Mouse (Mus musculus): Measurements from ENCODE around the gene Grm4. TPM values are rescaled to one million over a fixed set of nuclear protein-coding genes. Genes with fewer than 3 reads are reported as not detected.

Gene Grm4
- total and polyA plus RNA-seq, 2 experiments: not detected

DNA sequence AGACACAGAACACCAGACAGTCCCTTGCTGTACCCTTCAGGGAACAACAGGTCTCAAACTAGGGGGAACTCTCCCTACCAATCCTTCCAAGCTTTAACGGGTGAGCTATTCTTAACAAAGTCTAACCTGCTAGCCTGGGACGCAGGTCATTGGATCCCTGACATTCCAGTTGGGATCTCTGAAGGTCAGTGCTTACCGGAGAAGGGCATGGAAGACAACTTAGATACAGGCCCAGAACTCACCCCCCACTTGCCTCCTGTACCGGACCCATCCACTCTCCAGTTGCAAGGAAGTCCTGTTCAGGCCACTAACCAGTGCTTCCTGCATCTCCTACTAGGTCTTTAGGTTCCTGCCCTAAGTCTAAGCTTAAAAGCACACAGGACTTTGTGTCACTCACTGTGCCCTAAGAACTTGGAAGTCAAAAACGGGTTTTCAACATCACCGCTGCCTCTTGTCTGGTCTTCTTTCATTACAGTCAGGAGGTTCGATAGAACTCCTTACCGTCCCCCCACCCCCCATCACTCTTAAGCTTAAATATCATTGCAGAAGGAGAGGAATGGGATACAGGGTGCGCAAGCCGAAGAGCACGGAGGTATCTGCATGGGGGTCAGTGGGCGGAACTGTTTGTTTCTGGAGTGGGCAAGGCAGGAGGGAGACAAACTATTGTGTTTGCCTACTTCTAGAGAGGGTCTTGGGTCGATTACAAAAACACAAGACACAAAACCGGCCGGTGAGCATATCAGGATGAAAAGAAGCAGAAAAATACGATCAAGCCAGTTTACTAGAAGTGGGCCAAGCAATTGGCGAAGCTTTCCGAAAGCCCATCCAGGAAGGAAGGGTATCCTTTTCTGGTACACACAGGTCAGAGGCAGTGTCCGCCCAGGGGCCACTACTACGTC is 33.1 kb upstream of the Grm4 start:
- Histone ChIP-seq H3K4me1 (ENCODE audit: control insufficient read depth, insufficient read depth, low read length) (peaks cover 5% of the 10 kb centered on the region), H3K36me3 (ENCODE audit: control insufficient read depth, insufficient read depth, low read length) (no peaks in the 10 kb centered on the region), H3K4me3 (ENCODE audit: insufficient read depth, low read depth, low read length) (no peak overlapping the region), H3K27ac (replicated peaks; ENCODE audit: insufficient read depth, low read depth, low read length) (no peak overlapping the region), H3K9ac (ENCODE audit: low read depth, low read length) (no peak overlapping the region), H3K27me3 (ENCODE audit: control insufficient read depth, insufficient read depth, low read length) (no peaks in the 10 kb centered on the region), H3K79me2 (ENCODE audit: control insufficient read depth, insufficient read depth, low read length) (0 out of 2 replicates have a peak, but pooled peaks cover 6% of the 10 kb centered on the region)
- no peak for TF ChIP-seq POLR2A (IDR thresholded peaks at IDR 0.05; ENCODE audit: extremely low read depth, insufficient read depth, low read length)
- no peak for TF ChIP-seq CTCF (IDR thresholded peaks at IDR 0.05; ENCODE audit: low read depth, low read length)
- 85% methylated on average over 20 of the region's 20 CpGs for WGBS
- DNase-seq (ENCODE audit: extremely low read depth, low read depth, low spot score): peak; percentile 24

DNA sequence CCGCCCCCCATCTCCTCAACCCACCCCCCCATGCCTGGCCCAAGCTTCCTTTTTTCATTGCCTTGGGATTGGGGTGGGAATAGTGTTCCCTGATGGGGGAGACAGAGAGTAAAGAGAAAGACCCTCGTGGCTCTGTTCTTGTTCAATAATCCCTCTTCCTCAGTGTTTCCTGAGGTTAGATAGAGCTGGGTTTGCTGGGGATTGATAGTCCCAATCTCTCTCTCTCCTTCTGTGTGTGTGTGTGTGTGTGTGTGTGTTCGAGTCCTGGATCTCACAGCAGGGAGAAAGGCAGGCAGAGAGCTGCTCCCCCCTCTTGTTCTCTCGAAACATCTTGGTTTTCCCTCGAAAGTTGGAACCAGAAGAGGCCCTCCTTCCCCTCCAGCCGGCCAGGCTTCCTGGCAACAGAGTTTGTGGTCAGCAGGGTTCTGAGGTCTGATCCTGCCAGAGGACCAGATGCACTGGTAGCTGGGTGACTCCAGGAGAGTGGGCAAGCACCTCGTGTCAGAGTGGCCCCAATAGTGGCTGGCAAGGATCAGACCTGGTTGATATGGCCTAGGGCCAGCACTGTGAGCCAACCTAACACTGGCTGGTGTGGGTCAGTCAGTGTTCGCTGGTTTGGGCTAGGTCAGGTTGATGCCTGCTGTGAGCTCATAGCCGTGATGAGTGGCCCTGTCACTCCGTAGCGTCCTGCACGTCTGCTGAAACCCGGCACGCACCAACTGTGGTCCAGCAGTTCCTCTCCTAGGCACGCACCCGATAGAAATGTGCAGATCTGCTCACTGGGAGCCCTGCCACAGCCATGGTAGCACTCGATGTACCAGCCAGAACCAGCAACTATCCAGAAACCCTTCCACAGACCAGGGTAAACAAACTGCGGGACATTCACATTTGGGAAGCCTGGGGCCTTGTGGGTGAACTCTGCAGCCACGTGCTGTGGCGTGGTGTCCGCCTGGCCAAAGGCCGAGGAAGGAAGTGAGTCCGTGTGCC is 31.3 kb upstream of the Grm4 start:
- TF ChIP-seq POLR2A (IDR thresholded peaks at IDR 0.05; ENCODE audit: extremely low read depth, insufficient read depth, low read length) (no peak), CTCF (IDR thresholded peaks at IDR 0.05; ENCODE audit: low read depth, low read length) (no peak)
- Histone ChIP-seq H3K9ac (ENCODE audit: low read depth, low read length) (no peak overlapping the region), H3K36me3 (ENCODE audit: control insufficient read depth, insufficient read depth, low read length) (no peaks in the 10 kb centered on the region), H3K4me1 (ENCODE audit: control insufficient read depth, insufficient read depth, low read length) (peaks cover 9% of the 10 kb centered on the region), H3K27me3 (ENCODE audit: control insufficient read depth, insufficient read depth, low read length) (no peaks in the 10 kb centered on the region), H3K27ac (replicated peaks; ENCODE audit: insufficient read depth, low read depth, low read length) (peak overlapping the region; percentile 14), H3K4me3 (ENCODE audit: insufficient read depth, low read depth, low read length) (no peak overlapping the region), H3K79me2 (ENCODE audit: control insufficient read depth, insufficient read depth, low read length) (0 out of 2 replicates have a peak, but pooled peaks cover 4% of the 10 kb centered on the region)
- WGBS: 24% methylated on average over 23 of the region's 23 CpGs
- DNase-seq (ENCODE audit: extremely low read depth, low read depth, low spot score): peak; percentile 97

DNA sequence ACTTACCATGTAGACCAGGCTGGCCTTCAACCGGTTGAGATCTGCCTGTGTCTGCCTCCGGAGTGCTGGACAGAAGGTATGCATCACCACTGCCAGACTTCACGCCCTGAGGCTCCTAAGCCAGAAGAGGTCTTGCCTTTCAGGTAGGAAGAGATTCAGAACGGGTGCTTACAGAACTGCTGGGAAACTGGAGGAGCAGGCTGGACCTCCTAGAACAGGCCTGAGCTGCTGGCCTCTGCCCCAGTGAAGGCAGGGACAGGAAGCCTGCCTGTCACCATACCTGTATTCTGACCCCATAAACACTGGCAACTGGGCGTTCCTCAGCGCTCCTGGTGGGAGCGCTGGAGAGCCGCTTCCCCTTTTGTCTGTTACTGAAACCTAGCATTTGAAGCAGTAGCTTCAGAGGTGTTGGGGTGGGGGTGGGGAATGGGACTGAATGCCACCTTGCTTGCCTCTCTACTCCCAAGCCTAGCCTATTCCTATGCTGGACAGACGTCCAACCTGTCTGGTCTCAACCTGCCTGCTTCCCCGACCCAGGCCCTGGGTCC is 30.3 kb upstream of the Grm4 start:
- Histone ChIP-seq H3K27me3 (ENCODE audit: control insufficient read depth, insufficient read depth, low read length) (no peaks in the 10 kb centered on the region), H3K4me3 (ENCODE audit: insufficient read depth, low read depth, low read length) (no peak overlapping the region), H3K4me1 (ENCODE audit: control insufficient read depth, insufficient read depth, low read length) (peaks cover 10% of the 10 kb centered on the region), H3K79me2 (ENCODE audit: control insufficient read depth, insufficient read depth, low read length) (no peaks in the 10 kb centered on the region), H3K27ac (replicated peaks; ENCODE audit: insufficient read depth, low read depth, low read length) (no peak overlapping the region), H3K36me3 (ENCODE audit: control insufficient read depth, insufficient read depth, low read length) (no peaks in the 10 kb centered on the region), H3K9ac (ENCODE audit: low read depth, low read length) (no peak overlapping the region)
- TF ChIP-seq POLR2A (IDR thresholded peaks at IDR 0.05; ENCODE audit: extremely low read depth, insufficient read depth, low read length) (no peak), CTCF (IDR thresholded peaks at IDR 0.05; ENCODE audit: low read depth, low read length) (no peak)
- no peak for DNase-seq (ENCODE audit: extremely low read depth, low read depth, low spot score)
- WGBS: 90% methylated on average over 10 of the region's 10 CpGs

DNA sequence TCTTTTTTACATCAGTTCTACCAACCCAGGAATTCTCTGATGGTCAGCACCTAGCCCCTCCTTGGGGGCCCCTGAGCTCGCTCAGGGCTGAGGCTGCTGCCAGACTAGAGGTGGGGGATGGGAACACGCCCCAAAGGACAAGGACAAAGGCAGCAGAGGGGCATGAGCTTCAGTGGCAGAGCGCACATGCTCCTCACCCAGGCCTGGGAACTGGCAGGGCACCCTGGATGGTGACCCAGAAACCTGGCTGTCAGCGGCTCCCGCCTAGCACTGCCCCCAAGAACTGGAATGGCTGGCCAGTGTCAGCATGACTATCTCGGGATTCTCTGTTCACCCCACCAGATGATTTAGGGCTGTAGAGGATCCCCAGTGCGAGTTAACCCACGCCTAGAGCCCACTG is 28.0 kb upstream of the Grm4 start:
- Histone ChIP-seq H3K4me1 (ENCODE audit: control insufficient read depth, insufficient read depth, low read length) (peaks cover 10% of the 10 kb centered on the region), H3K4me3 (ENCODE audit: insufficient read depth, low read depth, low read length) (no peak overlapping the region), H3K79me2 (ENCODE audit: control insufficient read depth, insufficient read depth, low read length) (no peaks in the 10 kb centered on the region), H3K27me3 (ENCODE audit: control insufficient read depth, insufficient read depth, low read length) (no peaks in the 10 kb centered on the region), H3K36me3 (ENCODE audit: control insufficient read depth, insufficient read depth, low read length) (no peaks in the 10 kb centered on the region), H3K9ac (ENCODE audit: low read depth, low read length) (no peak overlapping the region), H3K27ac (replicated peaks; ENCODE audit: insufficient read depth, low read depth, low read length) (no peak overlapping the region)
- WGBS: 94% methylated on average over 8 of the region's 8 CpGs
- no peak for DNase-seq (ENCODE audit: extremely low read depth, low read depth, low spot score)
- TF ChIP-seq CTCF (IDR thresholded peaks at IDR 0.05; ENCODE audit: low read depth, low read length) (no peak), POLR2A (IDR thresholded peaks at IDR 0.05; ENCODE audit: extremely low read depth, insufficient read depth, low read length) (no peak)

GRCm38 (mm10) chr17:27547253-27547868 is 26.2 kb upstream of the Grm4 start:
- TF ChIP-seq POLR2A (IDR thresholded peaks at IDR 0.05; ENCODE audit: extremely low read depth, insufficient read depth, low read length) (no peak), CTCF (IDR thresholded peaks at IDR 0.05; ENCODE audit: low read depth, low read length) (no peak)
- H3K36me3 ChIP-seq (ENCODE audit: control insufficient read depth, insufficient read depth, low read length): no peaks in the 10 kb centered on the region
- no peaks in the 10 kb centered on the region for H3K79me2 ChIP-seq (ENCODE audit: control insufficient read depth, insufficient read depth, low read length)
- H3K27me3 ChIP-seq (ENCODE audit: control insufficient read depth, insufficient read depth, low read length): no peaks in the 10 kb centered on the region
- DNase-seq (ENCODE audit: extremely low read depth, low read depth, low spot score): peak; percentile 62
- no peak overlapping the region for H3K27ac ChIP-seq (replicated peaks; ENCODE audit: insufficient read depth, low read depth, low read length)
- H3K9ac ChIP-seq (ENCODE audit: low read depth, low read length): no peak overlapping the region
- no peak overlapping the region for H3K4me3 ChIP-seq (ENCODE audit: insufficient read depth, low read depth, low read length)
- peaks cover 6% of the 10 kb centered on the region; the same call in 1 of the 2 replicates for H3K4me1 ChIP-seq (ENCODE audit: control insufficient read depth, insufficient read depth, low read length)
- WGBS: 31% methylated on average over 9 of the region's 9 CpGs

All from liver, adult 2 months (tissue).